Mouse (Mus musculus): Measurements from ENCODE around the gene Cox17. TPM values are rescaled to one million over a fixed set of nuclear protein-coding genes. Genes with fewer than 3 reads are reported as not detected.

The Cox17 gene
- polyA plus RNA-seq, 1 experiment, result 76.2 TPM

GRCm38 (mm10) chr16:38389284-38389893 is 42.6 kb downstream of the Cox17 start:
- TF ChIP-seq CTCF (IDR thresholded peaks at IDR 0.05; ENCODE audit: extremely low read depth, insufficient read length, insufficient replicate concordance, low read depth, low read length), result no peak
- no peak for TF ChIP-seq POLR2A (IDR thresholded peaks at IDR 0.05; ENCODE audit: low read depth, low read length)
- no peak overlapping the region for H3K4me3 ChIP-seq (ENCODE audit: low read depth, low read length)
- no peaks in the 10 kb centered on the region for H3K4me1 ChIP-seq (ENCODE audit: control insufficient read depth, insufficient read depth, insufficient read length, low read length)
- no peaks in the 10 kb centered on the region for H3K27me3 ChIP-seq (ENCODE audit: control insufficient read depth, insufficient read depth, low read length)
- no peaks in the 10 kb centered on the region for H3K36me3 ChIP-seq (ENCODE audit: control insufficient read depth, insufficient read depth, low read length)
- 81% methylated on average over 8 of the region's 8 CpGs for WGBS
- H3K27ac ChIP-seq (ENCODE audit: insufficient read depth, low read depth, low read length), result no peak overlapping the region

- H3K27me3 ChIP-seq (ENCODE audit: control insufficient read depth, insufficient read depth, low read length), result no peaks in the 10 kb centered on the region
Observed at GRCm38 (mm10) chr16:38390322-38390721, 43.5 kb downstream of the Cox17 start.

GRCm38 (mm10) chr16:38392126-38392894 is 45.5 kb downstream of the Cox17 start:
- TF ChIP-seq CTCF (IDR thresholded peaks at IDR 0.05; ENCODE audit: extremely low read depth, insufficient read length, insufficient replicate concordance, low read depth, low read length), result no peak
- no peak for TF ChIP-seq POLR2A (IDR thresholded peaks at IDR 0.05; ENCODE audit: low read depth, low read length)
- Histone ChIP-seq H3K36me3 (ENCODE audit: control insufficient read depth, insufficient read depth, low read length) (no peaks in the 10 kb centered on the region), H3K4me3 (ENCODE audit: low read depth, low read length) (peak overlapping the region; percentile 30), H3K4me1 (ENCODE audit: control insufficient read depth, insufficient read depth, insufficient read length, low read length) (no peaks in the 10 kb centered on the region), H3K27ac (ENCODE audit: insufficient read depth, low read depth, low read length) (peak overlapping the region; percentile 26; the same call in 1 of the 2 replicates), H3K27me3 (ENCODE audit: control insufficient read depth, insufficient read depth, low read length) (no peaks in the 10 kb centered on the region)
- WGBS, result 72% methylated on average over 23 of the region's 23 CpGs

More at GRCm38 (mm10) chr16:38390322-38390721, 43.5 kb downstream of the Cox17 start:
- no peaks in the 10 kb centered on the region for H3K4me1 ChIP-seq (ENCODE audit: control insufficient read depth, insufficient read depth, insufficient read length, low read length)
- no peak overlapping the region for H3K4me3 ChIP-seq (ENCODE audit: low read depth, low read length)
- 77% methylated on average over 7 of the region's 7 CpGs for WGBS
- H3K36me3 ChIP-seq (ENCODE audit: control insufficient read depth, insufficient read depth, low read length), result no peaks in the 10 kb centered on the region
- TF ChIP-seq POLR2A (IDR thresholded peaks at IDR 0.05; ENCODE audit: low read depth, low read length) (no peak), CTCF (IDR thresholded peaks at IDR 0.05; ENCODE audit: extremely low read depth, insufficient read length, insufficient replicate concordance, low read depth, low read length) (no peak)
- H3K27ac ChIP-seq (ENCODE audit: insufficient read depth, low read depth, low read length), result no peak overlapping the region

- Histone ChIP-seq H3K36me3 (ENCODE audit: control insufficient read depth, insufficient read depth, low read length) (no peaks in the 10 kb centered on the region), H3K27ac (ENCODE audit: insufficient read depth, low read depth, low read length) (0 out of 2 replicates have a peak overlapping the region, but pooled peaks have one; percentile 7), H3K4me3 (ENCODE audit: low read depth, low read length) (no peak overlapping the region), H3K4me1 (ENCODE audit: control insufficient read depth, insufficient read depth, insufficient read length, low read length) (no peaks in the 10 kb centered on the region), H3K27me3 (ENCODE audit: control insufficient read depth, insufficient read depth, low read length) (no peaks in the 10 kb centered on the region)
- TF ChIP-seq CTCF (IDR thresholded peaks at IDR 0.05; ENCODE audit: extremely low read depth, insufficient read length, insufficient replicate concordance, low read depth, low read length) (no peak), POLR2A (IDR thresholded peaks at IDR 0.05; ENCODE audit: low read depth, low read length) (no peak)
- WGBS, result 83% methylated on average over 8 of the region's 8 CpGs
Observed at GRCm38 (mm10) chr16:38394191-38394618, 47.4 kb downstream of the Cox17 start.

GRCm38 (mm10) chr16:38395060-38395730 is 48.4 kb downstream of the Cox17 start:
- Histone ChIP-seq H3K4me3 (ENCODE audit: low read depth, low read length) (no peak overlapping the region), H3K36me3 (ENCODE audit: control insufficient read depth, insufficient read depth, low read length) (no peaks in the 10 kb centered on the region), H3K27ac (ENCODE audit: insufficient read depth, low read depth, low read length) (0 out of 2 replicates have a peak overlapping the region, but pooled peaks have one; percentile 7), H3K27me3 (ENCODE audit: control insufficient read depth, insufficient read depth, low read length) (no peaks in the 10 kb centered on the region), H3K4me1 (ENCODE audit: control insufficient read depth, insufficient read depth, insufficient read length, low read length) (peaks cover 2% of the 10 kb centered on the region; the same call in 1 of the 2 replicates)
- TF ChIP-seq POLR2A (IDR thresholded peaks at IDR 0.05; ENCODE audit: low read depth, low read length), result no peak
- WGBS, result 65% methylated on average over 6 of the region's 6 CpGs

- 24% methylated on average over 13 of the region's 13 CpGs for WGBS
- no peaks in the 10 kb centered on the region for H3K36me3 ChIP-seq (ENCODE audit: control insufficient read depth, insufficient read depth, low read length)
- H3K4me3 ChIP-seq (ENCODE audit: low read depth, low read length), result no peak overlapping the region
- no peak overlapping the region for H3K27ac ChIP-seq (ENCODE audit: insufficient read depth, low read depth, low read length)
- H3K4me1 ChIP-seq (ENCODE audit: control insufficient read depth, insufficient read depth, insufficient read length, low read length), result peaks cover 2% of the 10 kb centered on the region; the same call in 1 of the 2 replicates
- TF ChIP-seq POLR2A (IDR thresholded peaks at IDR 0.05; ENCODE audit: low read depth, low read length) (no peak), CTCF (IDR thresholded peaks at IDR 0.05; ENCODE audit: extremely low read depth, insufficient read length, insufficient replicate concordance, low read depth, low read length) (no peak)
- H3K27me3 ChIP-seq (ENCODE audit: control insufficient read depth, insufficient read depth, low read length), result no peaks in the 10 kb centered on the region
Observed at GRCm38 (mm10) chr16:38396155-38396554, 49.4 kb downstream of the Cox17 start.

GRCm38 (mm10) chr16:38398266-38398665 is 51.5 kb downstream of the Cox17 start:
- no peak overlapping the region for H3K27ac ChIP-seq (ENCODE audit: insufficient read depth, low read depth, low read length)
- TF ChIP-seq POLR2A (IDR thresholded peaks at IDR 0.05; ENCODE audit: low read depth, low read length) (no peak), CTCF (IDR thresholded peaks at IDR 0.05; ENCODE audit: extremely low read depth, insufficient read length, insufficient replicate concordance, low read depth, low read length) (no peak)
- no peaks in the 10 kb centered on the region for H3K27me3 ChIP-seq (ENCODE audit: control insufficient read depth, insufficient read depth, low read length)
- 69% methylated on average over 6 of the region's 6 CpGs for WGBS
- H3K4me1 ChIP-seq (ENCODE audit: control insufficient read depth, insufficient read depth, insufficient read length, low read length), result peaks cover 2% of the 10 kb centered on the region; the same call in 1 of the 2 replicates
- H3K36me3 ChIP-seq (ENCODE audit: control insufficient read depth, insufficient read depth, low read length), result no peaks in the 10 kb centered on the region
- H3K4me3 ChIP-seq (ENCODE audit: low read depth, low read length), result no peak overlapping the region

All from small intestine, adult 2 months (tissue).